Mouse (Mus musculus) thymus, postnatal 0 days (tissue): Measurements from ENCODE around the gene Fchsd2. TPM values are rescaled to one million over a fixed set of nuclear protein-coding genes. Genes with fewer than 3 reads are reported as not detected.
A peak's percentile ranks its signal among the peaks of the same experiment; 100 is the strongest.

ENCODE experiments used
- DNase-seq: peaks from one replicate; pipeline ENCODE4 v3.0.0-alpha.2; 2015; ENCODE audit warnings: low spot score
- polyA plus RNA-seq: library from polyadenylated mRNA; unstranded; fragments of >200 nt; fragmentation: Nextera tagmentation; extraction: Ambion mirVana; gene quantifications from 2 replicates; pipeline ENCODE4 v1.2.1, GENCODE M21; 2015

Gene Fchsd2
- polyA plus RNA-seq, 1 experiment from 2014 or later: 17.8 TPM

- no peak for DNase-seq
These were observed 190.1 kb downstream of the Fchsd2 start for GRCm38 (mm10) chr7:101282721-101283120.

DNA sequence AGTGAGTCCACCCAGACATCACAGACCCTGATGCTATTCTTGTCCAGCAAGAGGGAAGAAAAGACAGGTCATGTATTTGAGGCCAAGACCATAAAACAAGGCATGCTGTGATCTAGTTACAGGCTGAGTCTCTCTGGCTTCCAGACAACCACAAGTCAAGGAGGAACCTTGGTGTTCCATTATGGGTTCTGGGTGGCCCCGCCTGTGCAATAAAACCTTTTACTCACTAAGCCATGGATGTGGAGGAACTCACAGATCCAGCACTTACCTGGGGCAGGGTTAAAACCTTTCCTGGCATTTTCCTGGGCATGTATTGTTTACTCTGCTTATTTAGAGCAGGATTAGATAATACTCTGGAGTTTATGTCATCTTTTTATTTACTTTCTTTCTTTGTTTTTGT is 191.8 kb downstream of the Fchsd2 start:
- DNase-seq: no peak

DNA sequence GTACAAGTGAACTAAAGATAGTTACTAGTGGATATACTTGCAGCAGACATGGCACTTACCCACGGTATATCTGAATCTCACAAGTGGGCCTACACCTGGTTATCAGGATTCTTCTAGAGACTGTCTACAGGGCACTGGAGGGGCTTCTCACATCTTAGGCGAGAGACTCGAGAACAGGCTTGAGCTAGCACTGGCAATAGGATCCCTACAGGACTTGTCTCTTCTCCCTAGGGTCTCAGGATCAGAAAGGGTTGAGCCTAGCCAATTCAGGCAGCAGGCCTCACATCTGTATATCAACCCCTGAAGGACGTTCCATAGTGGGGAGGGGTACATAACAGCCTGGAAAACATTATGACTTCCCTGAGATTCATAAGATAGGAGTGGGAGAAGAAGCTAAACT is 194.2 kb downstream of the Fchsd2 start:
- no peak for DNase-seq

DNA sequence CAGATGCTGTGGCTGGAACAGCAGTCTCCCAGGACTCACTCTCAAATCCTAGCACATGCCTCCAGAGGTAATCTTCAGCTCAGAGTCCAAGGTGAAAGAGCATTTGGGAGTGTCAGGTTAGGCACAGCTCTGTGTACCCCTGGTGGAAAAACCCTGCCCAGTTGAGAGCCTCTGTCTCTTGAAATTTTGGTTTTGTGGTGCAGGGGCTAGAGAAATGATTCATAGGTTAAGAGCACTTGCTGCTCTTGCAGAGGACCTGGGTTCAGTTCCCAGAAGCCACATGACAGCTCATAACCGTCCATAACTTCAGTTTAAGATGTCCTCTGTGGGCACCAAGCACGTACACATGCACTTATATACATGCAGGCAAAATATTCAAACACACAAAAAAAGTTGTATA is 195.2 kb downstream of the Fchsd2 start:
- DNase-seq: no peak

DNA sequence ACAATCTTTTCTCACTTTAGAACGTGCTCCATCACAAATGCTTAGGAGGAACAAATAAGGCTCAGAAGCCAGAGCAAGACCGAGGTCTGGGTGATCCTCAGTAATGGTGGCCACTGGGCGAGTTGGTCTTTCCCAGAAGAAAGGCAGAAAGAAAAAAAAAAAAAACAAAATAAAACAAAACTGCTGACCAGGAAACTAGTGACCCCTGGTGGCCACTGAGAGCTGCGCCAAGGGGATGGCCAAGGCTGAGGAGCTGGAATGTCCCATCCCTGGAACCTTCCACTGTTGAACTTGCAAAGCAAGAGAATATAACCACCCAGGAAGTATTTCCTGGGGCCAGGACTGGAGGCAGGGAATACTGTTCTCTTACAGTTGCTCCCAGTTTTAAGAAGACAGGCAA is 195.8 kb downstream of the Fchsd2 start:
- DNase-seq: peak; percentile 31

DNA sequence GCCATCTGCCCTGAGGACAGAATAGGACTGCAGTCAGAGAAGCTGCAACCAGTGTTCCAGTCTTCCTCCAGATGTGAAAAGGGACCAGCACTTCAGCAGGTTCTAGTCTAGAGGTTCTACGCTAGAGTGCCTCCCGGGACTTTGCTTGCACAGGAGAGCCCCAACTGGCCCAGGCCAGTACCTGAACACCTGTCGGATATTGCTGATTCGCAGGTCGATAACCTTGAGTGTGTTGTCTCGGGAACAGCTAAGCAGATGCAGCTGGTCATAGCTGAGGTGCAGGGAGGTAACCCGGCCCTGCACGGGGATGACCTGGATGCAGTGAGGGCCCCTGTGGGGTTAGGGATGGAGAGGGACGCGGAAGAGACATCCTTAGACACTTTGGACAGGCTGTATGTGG is 197.7 kb downstream of the Fchsd2 start:
- DNase-seq: no peak

DNA sequence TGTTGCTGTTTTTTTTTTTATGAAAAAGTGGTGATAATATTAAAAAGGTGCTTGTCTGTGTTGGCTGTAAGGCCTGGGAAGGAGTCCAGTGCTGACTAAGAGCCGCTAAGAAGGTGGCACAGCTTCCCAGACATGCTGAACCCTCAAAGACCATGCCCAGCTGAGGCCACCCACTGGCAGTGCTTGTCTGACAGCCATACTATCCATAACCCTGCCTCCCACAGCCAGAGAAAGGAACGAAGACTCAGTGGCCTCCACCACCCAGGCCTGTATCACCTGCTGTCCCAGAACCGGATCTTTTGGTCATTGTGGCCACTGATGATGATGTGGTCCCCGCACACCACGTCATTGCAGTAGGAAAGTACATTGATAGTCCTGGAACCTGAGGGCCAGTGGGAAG is 198.5 kb downstream of the Fchsd2 start:
- no peak for DNase-seq

DNA sequence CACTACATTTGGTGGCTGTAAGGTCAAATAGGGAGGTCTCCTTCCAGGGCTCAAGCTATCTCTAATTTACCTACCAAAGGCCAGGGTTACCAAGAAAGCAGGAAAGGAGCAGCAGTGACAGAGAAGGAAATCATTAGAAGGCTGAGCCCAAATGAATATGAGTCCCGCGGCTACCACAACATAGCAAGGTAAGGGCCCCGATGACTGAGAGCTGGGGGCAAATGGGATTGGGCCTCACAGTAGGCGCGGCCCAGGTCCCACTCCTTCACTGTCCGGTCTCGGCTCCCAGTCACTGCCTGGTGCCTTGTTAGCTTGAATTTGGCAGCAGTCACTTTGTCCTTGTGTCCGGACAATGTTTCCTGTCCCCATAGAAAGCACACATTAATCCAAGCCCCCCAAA is 199.0 kb downstream of the Fchsd2 start:
- no peak for DNase-seq

DNA sequence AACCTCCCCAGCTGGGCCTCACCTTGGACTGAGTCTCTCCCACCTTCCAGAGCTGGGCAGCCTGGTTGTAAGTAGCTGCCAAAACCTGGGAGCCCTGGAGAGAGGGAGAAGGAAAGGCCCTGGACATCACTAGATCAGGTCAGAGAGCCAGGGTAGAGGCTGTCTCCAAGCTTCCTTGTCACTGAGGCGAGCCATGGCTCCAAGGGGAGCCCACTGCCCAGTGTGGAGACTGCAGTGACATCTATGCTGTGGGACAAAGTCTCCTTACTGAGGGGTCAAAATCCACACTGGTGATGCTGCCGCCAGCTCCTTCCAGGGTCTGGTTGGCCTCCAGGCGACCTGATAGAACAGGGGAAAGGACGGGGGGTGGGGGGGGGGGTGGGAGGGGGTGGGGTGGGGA is 199.4 kb downstream of the Fchsd2 start:
- DNase-seq: no peak

DNA sequence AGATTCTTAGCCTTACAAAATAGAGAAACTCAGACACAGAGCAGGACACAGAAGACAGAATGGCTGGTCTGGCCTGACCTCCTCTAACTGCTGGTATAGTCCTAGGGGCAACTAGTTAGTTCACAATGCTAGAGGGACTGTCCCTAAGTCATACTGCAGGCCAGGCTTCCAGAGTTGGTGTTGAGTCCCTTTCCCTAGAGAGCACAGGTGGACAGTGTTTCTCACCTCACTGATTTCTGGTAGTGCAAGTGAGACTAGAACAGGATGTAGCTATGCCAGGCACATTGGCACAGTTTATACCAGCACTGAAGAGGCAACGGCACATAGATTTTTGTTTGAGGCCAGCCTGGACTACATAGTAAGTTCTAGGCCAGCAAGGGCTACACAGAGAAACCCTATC is 200.0 kb downstream of the Fchsd2 start:
- DNase-seq: no peak

DNA sequence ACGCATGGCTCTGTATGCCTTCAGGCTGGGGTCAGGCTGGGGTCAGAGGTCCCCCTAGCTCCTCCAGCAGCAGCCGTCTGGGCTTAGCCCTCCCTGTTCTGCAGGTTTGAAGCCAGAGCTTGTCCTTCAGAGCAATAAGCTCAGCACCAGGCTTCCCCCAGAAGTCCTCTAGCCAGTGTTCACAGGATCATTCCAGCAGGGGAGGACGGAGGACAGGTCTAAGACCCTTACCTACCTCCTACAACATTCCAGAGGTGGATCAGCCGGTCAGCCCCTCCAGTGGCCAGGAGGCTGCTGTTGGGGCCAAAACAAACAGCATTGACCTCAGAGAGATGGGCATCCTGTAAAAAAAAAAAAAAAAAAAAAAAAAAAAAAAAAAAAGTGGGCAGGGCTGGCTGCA is 200.5 kb downstream of the Fchsd2 start:
- DNase-seq: no peak

GRCm38 (mm10) chr7:101293611-101294010 is 200.9 kb downstream of the Fchsd2 start:
- DNase-seq: no peak

DNA sequence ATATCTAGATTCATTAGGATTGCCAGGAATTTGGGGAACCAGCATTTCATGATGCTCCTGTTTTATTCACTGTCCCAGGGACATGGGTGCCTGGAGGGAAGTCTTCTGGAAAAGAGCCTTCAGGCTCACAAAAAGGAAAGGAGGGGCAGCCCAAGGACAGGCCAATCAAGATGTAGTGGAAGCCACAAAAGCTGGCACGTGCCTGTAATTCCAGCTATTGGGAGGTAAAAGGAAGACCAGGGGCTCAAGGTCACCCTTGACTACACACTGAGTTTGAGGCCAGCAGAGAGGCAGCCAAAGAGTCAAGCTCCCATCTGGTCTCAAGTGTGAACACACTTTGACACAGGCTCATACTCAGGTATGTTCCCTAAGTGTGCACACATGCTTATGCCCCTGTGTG is 202.8 kb downstream of the Fchsd2 start:
- DNase-seq: no peak

DNA sequence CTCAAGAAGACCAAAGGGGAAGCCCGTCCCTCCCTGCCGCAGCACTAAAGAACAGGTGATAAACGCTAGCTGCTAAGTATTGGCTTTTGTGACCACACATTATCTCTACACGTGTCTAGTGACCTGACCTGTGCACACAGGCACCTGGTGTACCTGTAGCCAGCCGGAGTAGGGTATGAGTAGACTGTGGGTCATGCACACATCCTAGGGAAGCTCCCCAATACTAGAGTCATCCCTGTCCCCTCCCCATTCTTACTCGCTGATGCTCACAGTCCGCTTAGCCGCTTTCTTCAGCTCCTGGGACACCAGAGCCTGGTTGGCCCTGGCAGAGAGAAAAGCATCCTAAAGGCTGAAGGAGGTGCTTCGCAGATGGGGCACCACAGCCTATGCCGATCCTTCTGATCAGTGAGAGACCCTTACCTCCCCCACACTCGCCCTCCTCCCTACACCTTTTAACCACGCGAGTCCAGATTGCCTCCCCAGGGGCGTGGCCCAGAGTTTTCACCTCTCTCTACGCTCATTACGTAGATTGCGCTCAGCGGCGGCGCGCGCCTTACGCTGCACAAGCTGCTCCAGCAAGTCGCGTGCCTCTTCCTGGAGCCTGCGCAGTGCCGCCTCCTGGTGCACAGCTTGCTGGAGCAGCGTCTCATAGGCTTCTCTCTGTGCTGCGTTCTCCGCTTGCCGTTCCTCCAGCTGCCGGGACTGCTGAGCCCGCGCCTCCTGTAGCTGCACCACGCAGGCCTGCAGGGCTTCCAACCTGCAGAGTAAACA is 203.8 kb downstream of the Fchsd2 start:
- DNase-seq: peak; percentile 82

DNA sequence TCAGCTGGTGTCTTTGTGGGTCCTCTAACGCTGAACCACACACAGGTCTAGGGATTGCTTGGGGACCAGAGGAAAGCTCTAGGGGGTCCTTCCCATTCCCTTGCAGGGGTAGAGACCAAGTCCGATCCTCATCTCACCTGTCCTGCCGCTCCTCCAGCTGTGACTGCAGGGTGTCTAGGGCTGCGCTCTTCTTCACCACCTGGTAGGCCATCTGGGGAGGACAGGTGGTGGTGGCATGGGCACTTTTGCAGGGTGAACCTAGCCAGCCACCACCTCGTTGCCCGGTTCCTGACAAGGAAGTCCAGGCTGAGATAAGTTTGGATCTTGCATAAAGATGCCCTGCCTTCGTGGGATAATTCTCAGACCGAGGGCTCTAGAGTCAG is 204.4 kb downstream of the Fchsd2 start:
- DNase-seq: no peak

DNA sequence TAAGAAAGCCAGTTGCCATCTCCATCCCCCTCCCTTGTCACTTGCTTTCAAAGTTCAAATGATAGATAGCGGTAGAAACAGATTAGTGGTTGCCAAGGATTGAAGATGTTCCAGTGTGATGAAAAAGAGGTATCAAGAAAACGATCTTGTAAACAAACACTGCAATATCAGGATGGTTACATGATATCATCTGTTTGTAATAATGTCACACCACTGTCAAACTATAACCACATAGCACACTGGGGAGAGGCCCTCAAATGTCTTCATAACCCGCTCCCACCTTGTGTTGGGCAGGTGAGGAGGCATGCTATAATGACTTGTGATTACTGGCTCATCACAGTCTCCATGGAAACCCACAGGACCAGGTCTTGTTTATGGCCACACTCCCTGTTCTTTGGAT is 205.7 kb downstream of the Fchsd2 start:
- DNase-seq: no peak

GRCm38 (mm10) chr7:101301361-101301880 is 208.8 kb downstream of the Fchsd2 start:
- DNase-seq: peak; percentile 75

- DNase-seq: peak; percentile 97
These were observed 209.3 kb downstream of the Fchsd2 start, which contains the start of gene Atg16l2 for GRCm38 (mm10) chr7:101301881-101302456. Atg16l2 (minus strand) TSS chr7:101302251.

GRCm38 (mm10) chr7:101302691-101303090 is 210.0 kb downstream of the Fchsd2 start:
- DNase-seq: no peak

- no peak for DNase-seq
These were observed 214.2 kb downstream of the Fchsd2 start for GRCm38 (mm10) chr7:101306841-101307240.

GRCm38 (mm10) chr7:101309985-101310326 is 217.3 kb downstream of the Fchsd2 start:
- DNase-seq: no peak

DNA sequence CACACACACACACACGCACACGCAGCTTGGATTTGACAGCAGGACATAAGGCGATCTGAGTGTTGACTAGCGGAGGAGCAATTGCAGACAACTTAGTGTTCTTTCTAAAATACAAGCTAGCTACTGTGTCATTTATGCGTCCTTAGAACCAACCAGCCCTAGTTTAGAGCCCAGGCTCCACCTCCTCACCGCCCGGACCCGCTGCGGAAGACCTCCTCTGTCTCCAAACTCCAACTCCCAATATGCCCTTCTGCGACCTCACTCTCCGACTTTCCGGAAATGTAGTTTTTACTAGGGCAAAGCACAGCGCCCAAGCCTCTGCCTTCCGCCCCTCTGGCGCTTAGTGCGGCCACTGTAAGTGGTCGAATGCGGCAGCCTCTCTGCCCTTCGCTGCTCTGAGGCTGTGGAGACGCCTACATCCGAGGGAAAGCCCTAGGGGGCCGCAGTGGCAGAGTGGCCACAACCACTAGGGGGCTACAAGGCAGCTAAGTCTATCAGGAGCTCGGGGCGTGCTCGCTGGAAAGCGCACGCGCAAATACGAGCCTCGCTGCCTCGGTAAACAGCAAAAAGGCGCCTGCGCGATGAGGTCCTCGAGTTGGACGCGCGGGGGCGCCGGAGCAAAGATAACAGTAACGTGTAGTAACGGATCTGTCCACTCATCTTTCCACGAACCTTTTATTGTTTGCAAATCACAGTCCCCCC is 217.8 kb downstream of the Fchsd2 start:
- peak; percentile 99 for DNase-seq
